Mouse (Mus musculus) forebrain, embryonic 10.5 days (tissue): ENCODE data around the gene Tie1. TPM values are rescaled to one million over a fixed set of nuclear protein-coding genes. Genes with fewer than 3 reads are reported as not detected.
A peak's percentile ranks its signal among the peaks of the same experiment; 100 is the strongest.

Experiments
- DNase-seq: peaks from one replicate; pipeline ENCODE4 v3.0.0-alpha.2; 2017; ENCODE audit warnings: low spot score; ENCODE audit errors: extremely low spot score
- H3K27ac ChIP-seq: fragments of 300-500 bp; sonication (generic); 2 replicates; pipeline ENCODE4 v1.5.1; 2016; ENCODE audit warnings: mild to moderate bottlenecking
- H3K27me3 ChIP-seq: fragments of 300-500 bp; sonication (generic); 2 replicates; pipeline ENCODE4 v1.6.1; 2016; ENCODE audit warnings: mild to moderate bottlenecking; ENCODE audit not compliant: poor library complexity, severe bottlenecking
- H3K36me3 ChIP-seq: fragments of 300-500 bp; sonication (generic); replicated peaks from 2 replicates; pipeline ENCODE4 v1.6.1; 2016; ENCODE audit warnings: mild to moderate bottlenecking, moderate library complexity
- H3K4me1 ChIP-seq: fragments of 300-500 bp; sonication (generic); 2 replicates; pipeline ENCODE4 v1.6.1; 2016
- H3K4me3 ChIP-seq: fragments of 300-500 bp; sonication (generic); 2 replicates; pipeline ENCODE4 v1.5.1; 2016; ENCODE audit warnings: mild to moderate bottlenecking, moderate library complexity
- H3K9me3 ChIP-seq: fragments of 300-500 bp; sonication (generic); 2 replicates; pipeline ENCODE4 v1.6.1; 2016; ENCODE audit warnings: mild to moderate bottlenecking, moderate library complexity
- WGBS: fragments of 180-500 bp; shearing (Covaris S2); methylation state at CpG from one replicate; pipeline ENCODE4 v1.1.7; 2016; 5-methylcytosine and 5-hydroxymethylcytosine counted together
- polyA plus RNA-seq: library from polyadenylated mRNA; unstranded; fragments of >200 nt; fragmentation: Nextera tagmentation; extraction: Ambion mirVana; gene quantifications from 2 replicates; pipeline ENCODE4 v1.2.1, GENCODE M21; 2016

The Tie1 gene
- polyA plus RNA-seq, 1 experiment from 2014 or later, result 13.6 TPM

- WGBS, result 88% methylated on average over 3 of the region's 3 CpGs
- H3K9me3 ChIP-seq, result no peaks in the 10 kb centered on the region
- H3K36me3 ChIP-seq, result no peaks in the 10 kb centered on the region
- H3K4me3 ChIP-seq, result no peak overlapping the region
- peaks cover 4% of the 10 kb centered on the region; the same call in 1 of the 2 replicates for H3K4me1 ChIP-seq
- H3K27ac ChIP-seq, result no peak overlapping the region
- DNase-seq, result no peak
- H3K27me3 ChIP-seq, result no peaks in the 10 kb centered on the region
Measured at GRCm38 (mm10) chr4:118464956-118465355, 24.9 kb downstream of the Tie1 start.

GRCm38 (mm10) chr4:118457345-118457975 lies 32.4 kb downstream of the Tie1 start, which contains the start of gene Mpl:
Gene Mpl (minus strand): TSS chr4:118457513.
- H3K4me3 ChIP-seq, result no peak within 1 kb of the TSS
- no peaks in the 10 kb centered on the region for H3K27me3 ChIP-seq
- WGBS, result 82% methylated on average over 9 of the region's 9 CpGs
- H3K9me3 ChIP-seq, result no peaks in the 10 kb centered on the region
- no peak for DNase-seq
- H3K4me1 ChIP-seq, result no peaks in the 10 kb centered on the region
- no peaks in the 10 kb centered on the region for H3K36me3 ChIP-seq
- no peak within 1 kb of the TSS; the same call in 1 of the 2 replicates for H3K27ac ChIP-seq

GRCm38 (mm10) chr4:118446415-118447153 lies 43.3 kb downstream of the Tie1 start:
- Histone ChIP-seq H3K27ac (peak overlapping the region; percentile 80), H3K36me3 (no peaks in the 10 kb centered on the region), H3K27me3 (peaks cover 4% of the 10 kb centered on the region; the same call in 1 of the 2 replicates), H3K9me3 (no peaks in the 10 kb centered on the region), H3K4me3 (peak overlapping the region; percentile 50), H3K4me1 (peaks cover 21% of the 10 kb centered on the region)
- DNase-seq, result no peak
- WGBS, result 22% methylated on average over 24 of the region's 24 CpGs

GRCm38 (mm10) chr4:118445781-118446414 lies 44.0 kb downstream of the Tie1 start:
- Histone ChIP-seq H3K27ac (peak overlapping the region; percentile 80), H3K4me3 (peak overlapping the region; percentile 50), H3K36me3 (no peaks in the 10 kb centered on the region), H3K4me1 (peaks cover 21% of the 10 kb centered on the region), H3K27me3 (peaks cover 4% of the 10 kb centered on the region; the same call in 1 of the 2 replicates), H3K9me3 (no peaks in the 10 kb centered on the region)
- DNase-seq, result peak; percentile 53
- 12% methylated on average over 18 of the region's 18 CpGs for WGBS

GRCm38 (mm10) chr4:118445088-118445487 lies 44.8 kb downstream of the Tie1 start:
- Histone ChIP-seq H3K27ac (no peak overlapping the region), H3K27me3 (peaks cover 4% of the 10 kb centered on the region; the same call in 1 of the 2 replicates), H3K36me3 (no peaks in the 10 kb centered on the region), H3K4me3 (no peak overlapping the region), H3K9me3 (no peaks in the 10 kb centered on the region), H3K4me1 (peaks cover 21% of the 10 kb centered on the region)
- WGBS, result 88% methylated on average over 10 of the region's 10 CpGs
- no peak for DNase-seq

GRCm38 (mm10) chr4:118437829-118438253 lies 52.0 kb downstream of the Tie1 start:
- DNase-seq, result no peak
- 9% methylated on average over 12 of the region's 12 CpGs for WGBS

GRCm38 (mm10) chr4:118436820-118437603 lies 52.8 kb downstream of the Tie1 start, which contains the start of gene Cdc20:
Gene Cdc20 (minus strand): TSS chr4:118437352.
- DNase-seq, result peak; percentile 95
- WGBS, result under 1% methylated on average over 67 of the region's 67 CpGs
- no peaks in the 10 kb centered on the region for H3K9me3 ChIP-seq
- no peaks in the 10 kb centered on the region for H3K27me3 ChIP-seq
- peaks cover 50% of the 10 kb centered on the region for H3K4me1 ChIP-seq
- peaks cover 42% of the 10 kb centered on the region for H3K36me3 ChIP-seq
- peak within 1 kb of the TSS; percentile 99 for H3K4me3 ChIP-seq
- peak within 1 kb of the TSS; percentile 96 for H3K27ac ChIP-seq

More at GRCm38 (mm10) chr4:118437829-118438253, 52.0 kb downstream of the Tie1 start:
- Histone ChIP-seq H3K4me3 (peak overlapping the region; percentile 99), H3K36me3 (peaks cover 33% of the 10 kb centered on the region), H3K4me1 (peaks cover 47% of the 10 kb centered on the region), H3K9me3 (no peaks in the 10 kb centered on the region), H3K27ac (peak overlapping the region; percentile 96), H3K27me3 (no peaks in the 10 kb centered on the region)

- no peak for DNase-seq
- Histone ChIP-seq H3K27me3 (no peaks in the 10 kb centered on the region), H3K27ac (no peak overlapping the region), H3K9me3 (no peaks in the 10 kb centered on the region), H3K36me3 (peaks cover 68% of the 10 kb centered on the region), H3K4me1 (peaks cover 69% of the 10 kb centered on the region), H3K4me3 (no peak overlapping the region)
- 85% methylated on average over 8 of the region's 8 CpGs for WGBS
Measured at GRCm38 (mm10) chr4:118432332-118432731, 57.5 kb downstream of the Tie1 start.

GRCm38 (mm10) chr4:118429215-118429895 lies 60.5 kb downstream of the Tie1 start:
- Histone ChIP-seq H3K27me3 (no peaks in the 10 kb centered on the region), H3K27ac (peak overlapping the region; percentile 92; the same call in 1 of the 2 replicates), H3K9me3 (no peaks in the 10 kb centered on the region), H3K36me3 (peaks cover 50% of the 10 kb centered on the region), H3K4me1 (peaks cover 47% of the 10 kb centered on the region), H3K4me3 (peak overlapping the region; percentile 79)
- DNase-seq, result no peak
- WGBS, result 59% methylated on average over 7 of the region's 7 CpGs

GRCm38 (mm10) chr4:118428531-118429214 lies 61.2 kb downstream of the Tie1 start:
- Histone ChIP-seq H3K27ac (peak overlapping the region; percentile 92), H3K4me1 (peaks cover 40% of the 10 kb centered on the region), H3K27me3 (no peaks in the 10 kb centered on the region), H3K9me3 (no peaks in the 10 kb centered on the region), H3K4me3 (peak overlapping the region; percentile 79), H3K36me3 (peaks cover 48% of the 10 kb centered on the region)
- DNase-seq, result no peak
- 58% methylated on average over 15 of the region's 15 CpGs for WGBS

- Histone ChIP-seq H3K27ac (peak within 1 kb of the TSS; percentile 92), H3K4me1 (peaks cover 35% of the 10 kb centered on the region), H3K36me3 (peaks cover 46% of the 10 kb centered on the region), H3K4me3 (peak within 1 kb of the TSS; percentile 79), H3K27me3 (no peaks in the 10 kb centered on the region), H3K9me3 (no peaks in the 10 kb centered on the region)
- under 1% methylated on average over 31 of the region's 31 CpGs for WGBS
- peak; percentile 89 for DNase-seq
Measured at GRCm38 (mm10) chr4:118427768-118428451, 62.0 kb downstream of the Tie1 start, which contains the start of gene Elovl1. Gene Elovl1 (plus strand): TSS chr4:118428093.
